Mouse (Mus musculus): ENCODE data around the gene Gm28374. TPM values are rescaled to one million over a fixed set of nuclear protein-coding genes. Genes with fewer than 3 reads are reported as not detected.

The Gm28374 gene
- polyA plus RNA-seq, 1 experiment = 3.5 TPM

DNA sequence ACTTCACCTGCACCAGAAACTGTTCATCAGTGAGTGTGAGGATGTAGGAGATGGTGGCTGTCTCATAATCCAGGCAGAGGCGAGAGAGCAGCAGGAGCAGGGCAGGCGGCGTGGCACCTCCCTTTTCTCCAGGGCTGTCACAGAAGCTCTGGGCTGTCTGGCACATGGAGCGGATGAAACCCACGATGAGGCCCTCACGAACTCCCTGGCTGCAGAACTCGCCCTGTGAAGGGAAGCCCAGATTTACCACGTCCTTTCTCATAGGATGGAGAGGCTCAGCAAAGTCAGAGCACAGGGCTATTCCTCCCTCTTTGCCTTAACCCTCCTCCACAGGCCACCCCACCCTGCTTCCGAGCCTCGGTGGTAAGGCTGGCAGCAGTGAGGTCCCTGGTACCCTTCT lies 12.2 kb downstream of the Gm28374 start:
- H3K4me3 ChIP-seq (ENCODE audit: control insufficient read depth, low read depth, low read length) = no peak overlapping the region
- TF ChIP-seq POLR2A (IDR thresholded peaks at IDR 0.05; ENCODE audit: control insufficient read depth, low read depth, low read length) (no peak), CTCF (IDR thresholded peaks at IDR 0.05; ENCODE audit: control insufficient read depth, insufficient read depth, insufficient replicate concordance, low read depth, low read length) (no peak)
- no peak overlapping the region for H3K27ac ChIP-seq (ENCODE audit: control insufficient read depth, insufficient read depth, low read depth, low read length)
- H3K4me1 ChIP-seq (ENCODE audit: control insufficient read depth, insufficient read depth, low read length) = peaks cover 19% of the 10 kb centered on the region
- H3K36me3 ChIP-seq (ENCODE audit: control insufficient read depth, insufficient read depth, low read length) = no peaks in the 10 kb centered on the region; the same call in 1 of the 2 replicates
- no peaks in the 10 kb centered on the region for H3K27me3 ChIP-seq (ENCODE audit: control insufficient read depth, insufficient read depth, low read length)

DNA sequence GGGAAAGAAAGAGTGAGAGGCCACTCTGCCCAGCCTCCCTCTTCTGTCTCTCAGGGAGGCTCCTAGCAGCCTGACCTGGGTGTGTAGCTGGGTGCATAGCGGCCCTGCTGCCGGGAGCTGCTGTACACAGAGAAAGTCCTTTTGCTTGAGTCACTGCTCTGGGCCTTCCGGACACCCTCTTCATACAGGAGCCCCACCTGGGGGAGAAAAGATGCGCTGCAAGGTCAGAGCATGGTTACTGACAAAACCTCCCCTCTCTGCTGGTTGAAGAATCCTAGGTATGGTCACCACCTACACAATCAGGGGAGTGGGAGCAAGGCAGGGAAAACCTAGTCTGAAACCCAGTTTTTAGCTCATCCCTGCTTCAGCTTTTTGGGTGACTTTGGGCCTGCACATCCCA lies 13.1 kb downstream of the Gm28374 start:
- H3K4me1 ChIP-seq (ENCODE audit: control insufficient read depth, insufficient read depth, low read length) = peaks cover 19% of the 10 kb centered on the region
- H3K27me3 ChIP-seq (ENCODE audit: control insufficient read depth, insufficient read depth, low read length) = no peaks in the 10 kb centered on the region
- no peak overlapping the region for H3K27ac ChIP-seq (ENCODE audit: control insufficient read depth, insufficient read depth, low read depth, low read length)
- no peaks in the 10 kb centered on the region for H3K36me3 ChIP-seq (ENCODE audit: control insufficient read depth, insufficient read depth, low read length)
- TF ChIP-seq POLR2A (IDR thresholded peaks at IDR 0.05; ENCODE audit: control insufficient read depth, low read depth, low read length) = no peak
- TF ChIP-seq CTCF (IDR thresholded peaks at IDR 0.05; ENCODE audit: control insufficient read depth, insufficient read depth, insufficient replicate concordance, low read depth, low read length) = no peak
- H3K4me3 ChIP-seq (ENCODE audit: control insufficient read depth, low read depth, low read length) = no peak overlapping the region

DNA sequence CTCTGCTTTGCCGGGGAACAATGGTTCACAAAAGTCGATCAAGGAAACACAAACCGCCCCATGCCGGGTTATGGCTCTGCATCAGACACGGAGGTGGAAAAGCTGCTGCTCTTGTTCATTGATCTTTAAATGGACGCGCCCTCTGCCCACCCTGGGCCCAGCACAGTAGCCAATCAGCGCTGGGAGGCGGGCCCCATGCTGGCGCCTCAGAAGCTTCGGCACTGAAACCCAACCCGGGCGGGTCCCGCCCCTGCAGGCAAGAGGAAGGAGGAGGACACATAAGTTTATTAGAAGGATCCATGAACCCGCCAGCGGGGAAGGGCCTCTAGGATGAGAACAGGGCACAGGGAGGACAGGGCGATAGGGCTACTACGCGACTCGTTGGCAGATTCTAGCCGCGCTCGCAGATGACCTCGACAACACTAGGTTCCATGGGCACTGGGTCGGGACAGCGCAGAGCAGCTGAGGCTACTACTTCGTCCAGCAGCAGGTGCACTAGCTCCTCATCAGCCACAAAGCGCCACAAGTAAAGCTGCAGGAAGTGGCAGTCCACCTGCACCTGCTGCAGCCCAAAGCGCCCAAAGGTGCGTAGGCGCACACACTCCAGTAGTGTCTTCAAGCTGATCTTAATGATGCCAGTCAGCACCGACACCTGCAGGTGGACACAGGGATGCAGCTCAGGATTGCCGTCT lies 14.2 kb downstream of the Gm28374 start, which contains the start of gene Tm7sf2:
Gene Tm7sf2, minus strand, starts transcription at position 650 of the 692 bp plus-strand sequence.
- no peak for TF ChIP-seq CTCF (IDR thresholded peaks at IDR 0.05; ENCODE audit: control insufficient read depth, insufficient read depth, insufficient replicate concordance, low read depth, low read length)
- TF ChIP-seq POLR2A (IDR thresholded peaks at IDR 0.05; ENCODE audit: control insufficient read depth, low read depth, low read length) = no peak
- H3K27ac ChIP-seq (ENCODE audit: control insufficient read depth, insufficient read depth, low read depth, low read length) = no peak within 1 kb of the TSS
- no peaks in the 10 kb centered on the region for H3K36me3 ChIP-seq (ENCODE audit: control insufficient read depth, insufficient read depth, low read length)
- peaks cover 20% of the 10 kb centered on the region for H3K4me1 ChIP-seq (ENCODE audit: control insufficient read depth, insufficient read depth, low read length)
- no peaks in the 10 kb centered on the region for H3K27me3 ChIP-seq (ENCODE audit: control insufficient read depth, insufficient read depth, low read length)
- peak within 1 kb of the TSS; percentile 41 for H3K4me3 ChIP-seq (ENCODE audit: control insufficient read depth, low read depth, low read length)

DNA sequence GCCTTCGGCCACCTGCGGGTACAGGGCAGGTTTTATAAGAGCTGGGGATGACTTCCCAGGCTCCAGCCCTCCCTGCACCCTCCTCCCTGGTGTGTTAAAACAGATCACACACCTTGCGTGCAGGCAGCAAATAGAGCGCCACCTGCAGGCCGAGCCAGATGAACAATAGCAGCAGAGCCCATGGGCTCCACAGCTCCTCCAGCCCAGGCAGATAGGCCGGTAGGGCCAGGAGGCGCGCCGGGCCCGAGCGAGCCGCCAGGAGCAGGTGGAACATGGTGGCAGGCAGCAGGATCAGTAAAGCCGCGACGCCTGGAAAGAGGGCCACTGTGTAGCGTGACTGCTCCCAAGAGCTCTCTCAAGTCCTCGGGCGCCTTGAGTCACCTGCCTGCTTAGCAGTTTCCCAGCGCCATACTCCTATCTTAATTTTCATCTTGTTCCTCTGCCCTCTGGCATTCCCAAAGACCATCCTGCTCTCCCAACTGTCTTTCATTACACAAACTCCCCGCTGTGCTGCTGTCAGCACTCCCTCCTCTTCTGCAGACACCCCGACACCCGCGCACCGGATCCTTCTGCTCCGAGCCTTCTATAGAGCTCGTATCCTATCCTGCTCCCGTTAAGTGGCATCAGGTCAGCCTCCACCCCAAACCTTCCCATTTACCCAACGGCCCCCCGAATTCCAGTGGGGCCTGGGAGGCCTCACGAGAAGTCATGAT lies 14.9 kb downstream of the Gm28374 start:
- Histone ChIP-seq H3K4me1 (ENCODE audit: control insufficient read depth, insufficient read depth, low read length) (peaks cover 22% of the 10 kb centered on the region), H3K27ac (ENCODE audit: control insufficient read depth, insufficient read depth, low read depth, low read length) (no peak overlapping the region), H3K36me3 (ENCODE audit: control insufficient read depth, insufficient read depth, low read length) (no peaks in the 10 kb centered on the region), H3K4me3 (ENCODE audit: control insufficient read depth, low read depth, low read length) (peak overlapping the region; percentile 10), H3K27me3 (ENCODE audit: control insufficient read depth, insufficient read depth, low read length) (no peaks in the 10 kb centered on the region)
- 0 out of 2 replicates have a peak, but pooled peaks have one; percentile 12 for TF ChIP-seq POLR2A (IDR thresholded peaks at IDR 0.05; ENCODE audit: control insufficient read depth, low read depth, low read length)
- TF ChIP-seq CTCF (IDR thresholded peaks at IDR 0.05; ENCODE audit: control insufficient read depth, insufficient read depth, insufficient replicate concordance, low read depth, low read length) = peak; percentile 81

DNA sequence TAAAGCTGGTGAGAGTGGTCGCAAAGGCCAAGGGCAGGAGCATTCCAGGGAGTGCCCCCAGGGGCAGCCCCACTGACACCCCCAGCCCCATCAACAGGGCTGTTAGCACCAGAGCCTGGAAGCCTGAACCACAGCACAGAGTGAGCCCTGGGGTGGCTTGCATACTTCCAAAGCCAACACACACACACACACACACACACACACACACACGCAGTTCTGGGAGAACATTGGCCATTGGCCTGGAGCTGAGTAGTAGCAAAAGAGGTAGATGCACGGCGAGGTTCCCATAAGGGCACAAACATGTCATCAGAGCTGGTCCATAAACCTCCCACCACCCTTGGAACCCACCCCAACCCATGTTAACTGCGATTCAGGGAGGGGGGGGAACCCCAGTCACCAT lies 15.5 kb downstream of the Gm28374 start:
- H3K27me3 ChIP-seq (ENCODE audit: control insufficient read depth, insufficient read depth, low read length) = no peaks in the 10 kb centered on the region
- no peaks in the 10 kb centered on the region for H3K36me3 ChIP-seq (ENCODE audit: control insufficient read depth, insufficient read depth, low read length)
- TF ChIP-seq CTCF (IDR thresholded peaks at IDR 0.05; ENCODE audit: control insufficient read depth, insufficient read depth, insufficient replicate concordance, low read depth, low read length) (no peak), POLR2A (IDR thresholded peaks at IDR 0.05; ENCODE audit: control insufficient read depth, low read depth, low read length) (no peak)
- H3K27ac ChIP-seq (ENCODE audit: control insufficient read depth, insufficient read depth, low read depth, low read length) = no peak overlapping the region
- H3K4me3 ChIP-seq (ENCODE audit: control insufficient read depth, low read depth, low read length) = no peak overlapping the region
- peaks cover 23% of the 10 kb centered on the region for H3K4me1 ChIP-seq (ENCODE audit: control insufficient read depth, insufficient read depth, low read length)

DNA sequence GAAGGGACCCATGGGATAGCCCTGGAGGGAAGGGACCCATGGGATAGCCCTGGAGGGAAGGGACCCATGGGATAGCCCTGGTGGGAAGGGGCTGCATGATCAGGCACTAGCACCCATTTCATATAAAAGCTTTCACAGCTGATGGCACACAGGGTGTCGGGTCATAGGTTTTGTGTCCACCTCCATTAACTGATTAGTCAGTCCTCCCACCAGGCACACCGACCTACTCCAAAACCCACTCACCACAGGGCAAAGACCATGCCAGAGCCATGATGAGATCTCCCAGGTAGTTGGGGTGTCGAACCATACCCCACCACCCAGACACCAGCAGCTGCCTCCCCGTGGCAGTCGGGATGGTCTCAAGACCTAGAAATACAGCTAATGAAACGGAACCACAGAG lies 19.0 kb downstream of the Gm28374 start:
- Histone ChIP-seq H3K27ac (ENCODE audit: control insufficient read depth, insufficient read depth, low read depth, low read length) (no peak overlapping the region), H3K36me3 (ENCODE audit: control insufficient read depth, insufficient read depth, low read length) (no peaks in the 10 kb centered on the region), H3K4me1 (ENCODE audit: control insufficient read depth, insufficient read depth, low read length) (peaks cover 24% of the 10 kb centered on the region), H3K27me3 (ENCODE audit: control insufficient read depth, insufficient read depth, low read length) (no peaks in the 10 kb centered on the region), H3K4me3 (ENCODE audit: control insufficient read depth, low read depth, low read length) (peak overlapping the region; percentile 94)
- no peak for TF ChIP-seq CTCF (IDR thresholded peaks at IDR 0.05; ENCODE audit: control insufficient read depth, insufficient read depth, insufficient replicate concordance, low read depth, low read length)
- TF ChIP-seq POLR2A (IDR thresholded peaks at IDR 0.05; ENCODE audit: control insufficient read depth, low read depth, low read length) = no peak

DNA sequence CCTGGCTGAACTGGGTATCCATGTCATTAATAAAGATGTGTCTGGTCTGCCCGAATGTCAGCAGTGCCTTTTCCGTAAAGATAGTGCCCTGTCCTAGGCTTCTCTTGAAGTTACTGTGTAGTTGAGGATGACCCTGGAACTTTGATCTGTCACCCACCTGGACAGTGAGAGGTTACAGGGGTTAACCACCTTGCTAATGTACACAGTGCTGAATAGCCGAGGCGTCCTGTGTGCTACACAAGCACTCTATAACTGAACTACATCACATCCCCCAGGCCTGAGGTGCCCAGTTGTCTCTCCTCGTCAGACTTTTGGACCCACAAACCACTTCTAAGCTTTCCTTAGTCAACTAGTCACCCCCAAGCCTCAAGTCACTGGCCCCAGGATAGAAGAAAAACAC lies 19.6 kb downstream of the Gm28374 start:
- peaks cover 18% of the 10 kb centered on the region for H3K4me1 ChIP-seq (ENCODE audit: control insufficient read depth, insufficient read depth, low read length)
- peak overlapping the region; percentile 95 for H3K27ac ChIP-seq (ENCODE audit: control insufficient read depth, insufficient read depth, low read depth, low read length)
- TF ChIP-seq CTCF (IDR thresholded peaks at IDR 0.05; ENCODE audit: control insufficient read depth, insufficient read depth, insufficient replicate concordance, low read depth, low read length) = no peak
- no peak; the same call in 1 of the 2 replicates for TF ChIP-seq POLR2A (IDR thresholded peaks at IDR 0.05; ENCODE audit: control insufficient read depth, low read depth, low read length)
- H3K36me3 ChIP-seq (ENCODE audit: control insufficient read depth, insufficient read depth, low read length) = no peaks in the 10 kb centered on the region
- peak overlapping the region; percentile 94 for H3K4me3 ChIP-seq (ENCODE audit: control insufficient read depth, low read depth, low read length)
- no peaks in the 10 kb centered on the region for H3K27me3 ChIP-seq (ENCODE audit: control insufficient read depth, insufficient read depth, low read length)
